Mouse (Mus musculus) embryonic facial prominence, embryonic 10.5 days (tissue): ENCODE data around the gene Homer3. TPM values are rescaled to one million over a fixed set of nuclear protein-coding genes. Genes with fewer than 3 reads are reported as not detected.
A peak's percentile ranks its signal among the peaks of the same experiment; 100 is the strongest.

Experiments
- DNase-seq: peaks from one replicate; pipeline ENCODE4 v3.0.0-alpha.2; 2017; ENCODE audit warnings: low spot score
- H3K27ac ChIP-seq: fragments of 300-500 bp; sonication (generic); replicated peaks from 2 replicates; pipeline ENCODE4 v1.5.1; 2016; ENCODE audit warnings: mild to moderate bottlenecking
- H3K27me3 ChIP-seq: fragments of 300-500 bp; sonication (generic); replicated peaks from 2 replicates; pipeline ENCODE4 v1.6.1; 2016; ENCODE audit warnings: low read depth, mild to moderate bottlenecking; ENCODE audit not compliant: poor library complexity, severe bottlenecking
- H3K36me3 ChIP-seq: fragments of 300-500 bp; sonication (generic); replicated peaks from 2 replicates; pipeline ENCODE4 v1.6.1; 2016; ENCODE audit warnings: mild to moderate bottlenecking, moderate library complexity
- H3K4me1 ChIP-seq: fragments of 300-500 bp; sonication (generic); 2 replicates; pipeline ENCODE4 v1.6.1; 2016
- H3K4me3 ChIP-seq: fragments of 300-500 bp; sonication (generic); 2 replicates; pipeline ENCODE4 v1.5.1; 2016; ENCODE audit warnings: mild to moderate bottlenecking, moderate library complexity
- H3K9me3 ChIP-seq: fragments of 300-500 bp; sonication (generic); 2 replicates; pipeline ENCODE4 v1.6.1; 2016; ENCODE audit warnings: mild to moderate bottlenecking
- WGBS: fragments of 180-500 bp; shearing (Covaris S2); methylation state at CpG from one replicate; pipeline ENCODE4 v1.1.7; 2016; 5-methylcytosine and 5-hydroxymethylcytosine counted together
- polyA plus RNA-seq: library from polyadenylated mRNA; unstranded; fragments of >200 nt; fragmentation: Nextera tagmentation; extraction: Ambion mirVana; gene quantifications from 2 replicates; pipeline ENCODE4 v1.2.1, GENCODE M21; 2016

Gene Homer3
- polyA plus RNA-seq, 1 experiment from 2014 or later = 121 TPM

DNA sequence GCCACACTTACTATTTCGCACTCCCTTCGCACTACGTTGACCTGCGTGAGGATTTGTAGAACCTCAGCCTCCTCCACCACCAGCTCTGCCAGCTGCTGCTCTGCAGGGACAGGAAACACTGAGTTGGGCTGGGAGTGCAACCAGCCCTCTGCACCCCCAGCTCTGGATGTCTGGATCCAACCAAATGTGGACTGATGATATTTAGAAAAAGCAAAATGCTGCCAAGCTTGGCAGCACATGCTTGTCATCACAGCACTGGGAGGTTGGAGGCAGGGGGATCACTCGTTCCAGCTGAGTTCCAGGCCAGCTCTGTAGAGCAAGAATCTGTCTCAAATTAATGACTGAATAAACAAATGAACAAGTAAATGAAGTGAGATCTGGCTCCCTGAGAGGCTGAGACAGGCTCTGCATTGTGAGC is 11.4 kb downstream of the Homer3 start:
- peaks cover 98% of the 10 kb centered on the region for H3K36me3 ChIP-seq
- H3K4me3 ChIP-seq = no peak overlapping the region
- H3K27me3 ChIP-seq = no peaks in the 10 kb centered on the region
- H3K4me1 ChIP-seq = 0 out of 2 replicates have a peak, but pooled peaks cover 3% of the 10 kb centered on the region
- no peaks in the 10 kb centered on the region for H3K9me3 ChIP-seq
- H3K27ac ChIP-seq = no peak overlapping the region
- DNase-seq = no peak
- 65% methylated on average over 5 of the region's 5 CpGs for WGBS

DNA sequence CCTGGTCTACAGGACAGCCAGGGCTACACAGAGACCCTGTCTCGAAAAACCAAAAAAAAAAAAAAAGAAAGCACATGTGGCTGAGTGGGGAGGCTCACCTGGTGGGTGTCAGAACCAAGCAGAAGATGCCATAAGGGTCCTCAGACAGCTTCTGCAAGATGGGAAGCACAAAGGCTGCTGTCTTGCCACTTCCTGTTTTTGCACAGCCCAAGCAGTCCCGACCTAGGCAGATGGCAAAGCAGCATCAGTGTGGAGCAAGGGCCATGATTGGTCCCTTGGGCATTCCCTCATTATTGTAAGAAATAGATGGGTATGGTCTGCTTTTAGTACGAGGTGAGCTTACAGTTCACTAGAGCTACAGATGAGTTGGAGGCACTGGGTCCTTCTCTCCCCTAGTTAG is 18.3 kb downstream of the Homer3 start:
- Histone ChIP-seq H3K36me3 (peaks cover 69% of the 10 kb centered on the region), H3K27me3 (no peaks in the 10 kb centered on the region), H3K9me3 (no peaks in the 10 kb centered on the region), H3K4me3 (peak overlapping the region; percentile 90; the same call in 1 of the 2 replicates), H3K27ac (no peak overlapping the region), H3K4me1 (peaks cover 27% of the 10 kb centered on the region)
- 82% methylated on average over 3 of the region's 3 CpGs for WGBS
- no peak for DNase-seq

DNA sequence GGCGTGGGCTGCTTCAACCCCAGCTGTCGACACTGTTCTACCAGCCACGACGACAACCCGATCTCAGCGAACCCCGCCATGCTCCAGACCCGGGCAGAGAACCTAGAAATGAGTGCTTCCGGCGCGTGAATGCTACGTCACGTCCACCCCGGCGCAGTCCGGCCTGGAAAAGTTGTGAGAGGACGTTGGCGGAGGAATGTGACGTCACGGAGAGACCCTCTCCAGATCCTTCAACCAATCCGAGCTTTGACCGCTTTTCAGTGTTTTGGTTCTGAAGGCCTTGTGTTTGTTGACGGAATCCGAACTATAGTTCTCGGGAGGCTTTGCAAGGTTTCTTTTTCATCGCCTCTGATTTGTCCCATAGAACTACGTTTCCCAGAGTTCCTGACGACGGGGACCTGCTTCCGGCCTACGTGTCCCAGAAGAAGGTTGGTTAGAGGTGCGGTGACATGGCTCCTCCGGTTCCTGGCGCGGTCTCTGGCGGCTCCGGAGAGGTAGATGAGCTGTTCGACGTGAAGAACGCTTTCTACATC is 19.8 kb downstream of the Homer3 start, which contains the start of the genes Ddx49 and Cope:
Ddx49 (minus strand) TSS at position 132 of the 533 bp plus-strand sequence.
Cope (plus strand) TSS at position 161 of the 533 bp plus-strand sequence.
- Histone ChIP-seq H3K9me3 (no peaks in the 10 kb centered on the region), H3K4me3 (peak within 1 kb of the TSS; percentile 90), H3K36me3 (peaks cover 69% of the 10 kb centered on the region), H3K27ac (peak within 1 kb of the TSS; percentile 86), H3K4me1 (peaks cover 27% of the 10 kb centered on the region), H3K27me3 (no peaks in the 10 kb centered on the region)
- DNase-seq = peak; percentile 94
- WGBS = under 1% methylated on average over 40 of the region's 40 CpGs

DNA sequence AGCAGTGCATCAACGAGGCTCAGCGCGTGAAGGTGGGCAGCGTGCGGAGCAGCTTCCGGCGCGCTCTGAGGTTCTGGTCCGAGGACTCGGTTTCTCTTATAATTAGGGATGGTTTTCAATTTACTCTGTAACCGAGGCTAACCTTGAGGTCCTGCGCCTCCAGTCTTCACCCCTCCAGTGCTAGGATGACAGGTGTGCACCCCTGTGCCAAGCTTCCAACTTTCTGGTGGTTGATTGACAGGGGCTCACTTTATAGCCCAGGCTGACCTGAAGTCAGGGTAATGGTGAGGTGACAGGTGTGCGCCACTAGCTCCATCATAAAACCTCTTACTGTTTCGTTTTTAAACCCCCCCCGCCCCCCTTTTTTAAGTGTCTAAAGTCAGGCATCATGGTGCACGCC is 20.3 kb downstream of the Homer3 start:
- 5% methylated on average over 16 of the region's 16 CpGs for WGBS
- DNase-seq = no peak
- Histone ChIP-seq H3K9me3 (no peaks in the 10 kb centered on the region), H3K27ac (peak overlapping the region; percentile 86), H3K4me1 (peaks cover 27% of the 10 kb centered on the region), H3K27me3 (no peaks in the 10 kb centered on the region), H3K4me3 (peak overlapping the region; percentile 90), H3K36me3 (peaks cover 69% of the 10 kb centered on the region)

DNA sequence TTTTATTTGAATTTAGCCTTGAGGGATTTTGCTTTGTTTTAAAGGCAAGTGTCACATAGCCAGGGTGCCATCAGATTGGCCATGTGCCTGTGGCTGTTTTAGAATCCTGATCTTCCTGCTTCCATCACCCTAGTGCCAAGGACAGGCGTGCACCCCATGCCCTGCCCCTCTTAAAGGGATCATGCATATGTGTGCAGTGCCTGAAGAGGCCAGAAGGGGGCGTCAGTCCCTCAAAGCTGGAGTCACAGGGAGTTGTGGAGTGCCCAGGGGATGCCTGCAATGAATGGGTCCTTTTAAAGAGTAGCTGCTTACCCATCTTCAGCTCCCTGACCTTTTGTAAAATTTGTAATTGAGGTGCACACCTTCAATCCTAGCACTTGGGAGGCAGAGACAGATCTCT is 26.7 kb downstream of the Homer3 start:
- Histone ChIP-seq H3K4me3 (no peak overlapping the region), H3K36me3 (peaks cover 95% of the 10 kb centered on the region), H3K9me3 (no peaks in the 10 kb centered on the region), H3K27me3 (no peaks in the 10 kb centered on the region), H3K27ac (no peak overlapping the region), H3K4me1 (peaks cover 3% of the 10 kb centered on the region; the same call in 1 of the 2 replicates)
- DNase-seq = peak; percentile 56
- whole genome bisulfite sequencing = 33% methylated on average over 2 of the region's 2 CpGs

DNA sequence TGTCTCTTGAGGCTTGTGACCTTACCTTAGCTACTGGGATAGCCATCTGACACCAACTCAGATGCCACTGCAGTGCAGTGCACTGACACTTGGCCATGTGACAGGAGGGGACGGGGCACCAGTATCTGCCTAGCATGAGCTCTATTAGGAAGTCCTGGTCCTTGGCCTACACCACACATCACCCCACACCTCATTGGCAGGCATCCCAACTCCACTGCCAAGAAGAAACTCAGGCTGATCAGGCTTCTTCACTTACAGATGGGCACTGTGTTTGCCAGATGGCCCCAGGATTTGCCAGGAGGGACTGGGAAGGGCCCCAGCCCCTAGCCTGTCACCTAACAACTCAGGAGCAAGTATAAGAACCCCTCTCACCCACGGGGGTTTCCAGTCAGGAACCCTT is 30.8 kb downstream of the Homer3 start:
- Histone ChIP-seq H3K27me3 (peaks cover 18% of the 10 kb centered on the region; the same call in 1 of the 2 replicates), H3K4me1 (peaks cover 33% of the 10 kb centered on the region), H3K36me3 (peaks cover 55% of the 10 kb centered on the region), H3K4me3 (no peak overlapping the region), H3K9me3 (no peaks in the 10 kb centered on the region), H3K27ac (no peak overlapping the region)
- WGBS = 90% methylated on average over 2 of the region's 2 CpGs
- no peak for DNase-seq

DNA sequence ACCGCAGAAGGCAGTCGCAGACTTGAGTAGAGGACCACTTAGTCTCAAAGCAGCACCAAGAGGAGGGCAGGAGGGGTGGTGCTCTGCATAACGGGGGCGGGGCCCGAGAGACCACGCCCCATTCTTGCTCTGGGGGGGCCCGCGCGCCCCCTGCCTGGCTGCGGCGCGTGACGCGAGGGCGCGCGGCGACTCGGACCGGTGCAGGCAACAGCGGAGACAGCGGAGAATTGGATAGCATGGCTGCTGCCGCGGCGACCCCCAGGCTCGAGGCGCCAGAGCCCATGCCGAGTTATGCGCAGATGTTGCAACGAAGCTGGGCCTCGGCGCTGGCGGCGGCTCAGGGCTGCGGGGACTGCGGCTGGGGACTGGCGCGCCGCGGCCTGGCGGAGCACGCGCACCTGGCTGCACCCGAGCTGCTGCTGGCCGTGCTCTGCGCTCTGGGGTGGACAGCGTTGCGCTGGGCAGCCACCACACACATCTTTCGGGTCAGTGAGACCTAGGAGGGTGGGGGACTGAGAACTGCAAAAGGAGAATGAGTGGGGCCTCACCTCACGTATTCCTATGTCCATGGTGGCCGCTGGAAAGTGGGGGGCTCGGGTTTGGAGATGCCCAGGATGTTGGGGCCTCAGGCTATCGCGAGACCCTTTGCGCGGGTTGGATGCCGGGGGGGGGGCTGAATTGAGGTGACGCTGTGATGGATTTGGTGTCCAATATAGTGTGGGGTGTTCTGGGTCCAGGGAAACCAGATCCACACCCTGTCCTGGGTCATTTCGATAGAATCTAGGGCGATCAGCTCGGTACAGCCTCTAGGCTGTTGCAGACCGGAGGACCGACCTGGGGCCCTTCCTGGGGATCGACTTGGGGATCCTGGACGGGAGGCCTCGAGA is 33.2 kb downstream of the Homer3 start, which contains the start of gene Cers1:
Cers1 (plus strand) TSS at position 152 of the 887 bp plus-strand sequence.
- H3K4me3 ChIP-seq = peak within 1 kb of the TSS; percentile 70
- no peaks in the 10 kb centered on the region for H3K9me3 ChIP-seq
- 2% methylated on average over 66 of the region's 66 CpGs for WGBS
- peak within 1 kb of the TSS; percentile 81 for H3K27ac ChIP-seq
- H3K27me3 ChIP-seq = peaks cover 18% of the 10 kb centered on the region; the same call in 1 of the 2 replicates
- H3K36me3 ChIP-seq = peaks cover 30% of the 10 kb centered on the region
- peaks cover 33% of the 10 kb centered on the region for H3K4me1 ChIP-seq
- DNase-seq = peak; percentile 87

DNA sequence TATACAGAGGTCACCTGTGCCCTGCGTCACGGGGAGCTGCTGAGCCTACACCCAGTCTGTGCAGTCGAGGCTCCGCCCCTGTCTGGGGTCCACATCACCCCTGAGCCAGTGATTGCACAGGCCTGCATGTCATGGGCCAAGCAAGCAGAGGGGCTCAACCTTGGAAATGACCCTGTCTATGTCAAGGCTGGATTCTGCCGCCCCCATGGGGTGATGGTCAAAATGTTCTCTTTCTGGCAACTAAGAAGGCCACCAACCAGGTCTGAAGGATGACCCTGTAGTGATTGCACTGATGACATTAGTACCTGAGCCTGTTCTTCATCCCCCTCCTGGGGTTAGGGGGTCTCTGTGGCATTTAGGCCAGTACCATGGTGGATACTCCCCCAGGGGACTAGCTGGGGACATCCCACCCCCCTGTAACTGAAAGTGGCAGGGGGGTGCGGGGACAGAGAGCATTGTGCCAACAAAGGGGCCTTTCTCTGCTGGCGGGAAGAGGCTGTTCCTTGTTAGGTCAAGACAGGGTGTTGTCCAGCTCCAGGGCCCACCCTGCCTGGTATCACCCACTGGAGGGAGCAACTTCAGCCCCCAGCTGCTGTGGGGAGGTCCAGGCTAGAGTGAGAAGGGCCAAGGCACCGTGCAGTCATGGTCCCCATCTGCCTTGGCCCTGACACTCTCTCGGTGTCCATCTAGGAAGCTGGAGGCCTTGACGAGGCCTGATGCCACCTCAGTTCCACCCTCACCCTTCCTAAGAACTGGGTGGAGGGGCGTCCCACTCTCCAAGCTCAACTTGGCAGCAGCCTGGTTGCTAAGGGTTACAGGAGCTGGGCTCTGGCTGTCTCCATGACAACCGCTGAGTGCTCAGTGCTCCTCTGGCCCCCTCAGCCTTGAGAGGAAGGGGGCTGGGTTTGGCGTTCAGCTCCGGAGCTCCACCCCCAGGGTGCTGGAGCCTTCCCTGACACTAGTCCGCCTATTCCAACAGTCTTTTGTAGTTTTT is 34.2 kb downstream of the Homer3 start:
- Histone ChIP-seq H3K27ac (peak overlapping the region; percentile 81), H3K4me1 (peaks cover 33% of the 10 kb centered on the region)
- 11% methylated on average over 15 of the region's 15 CpGs for WGBS

DNA sequence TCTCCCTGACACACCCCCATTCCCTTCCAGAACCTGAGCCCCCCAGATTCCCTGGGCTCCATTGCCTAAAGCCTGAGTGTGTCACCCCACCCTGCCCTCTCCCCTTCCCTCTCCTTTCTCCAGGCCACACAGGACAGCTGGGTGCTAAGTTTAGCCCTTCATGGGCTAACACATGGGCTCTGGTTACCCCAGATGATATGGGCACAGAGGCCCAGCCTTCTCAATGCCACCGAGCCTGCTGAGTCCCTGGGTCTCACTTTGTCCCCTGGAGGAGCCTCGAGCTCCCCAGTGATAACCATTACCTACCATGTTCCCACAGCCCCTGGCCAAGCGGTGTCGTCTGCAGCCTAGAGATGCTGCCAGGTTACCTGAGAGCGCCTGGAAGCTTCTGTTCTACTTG is 35.2 kb downstream of the Homer3 start:
- no peaks in the 10 kb centered on the region for H3K9me3 ChIP-seq
- H3K27ac ChIP-seq = peak overlapping the region; percentile 81
- WGBS = 85% methylated on average over 5 of the region's 5 CpGs
- H3K36me3 ChIP-seq = peaks cover 10% of the 10 kb centered on the region
- peaks cover 18% of the 10 kb centered on the region; the same call in 1 of the 2 replicates for H3K27me3 ChIP-seq
- H3K4me1 ChIP-seq = peaks cover 33% of the 10 kb centered on the region
- DNase-seq = no peak
- peak overlapping the region; percentile 70; the same call in 1 of the 2 replicates for H3K4me3 ChIP-seq

More for the DNA sequence above, 34.2 kb downstream of the Homer3 start:
- peak; percentile 88 for DNase-seq
- Histone ChIP-seq H3K9me3 (no peaks in the 10 kb centered on the region), H3K27me3 (peaks cover 18% of the 10 kb centered on the region; the same call in 1 of the 2 replicates), H3K36me3 (peaks cover 20% of the 10 kb centered on the region), H3K4me3 (peak overlapping the region; percentile 70)

DNA sequence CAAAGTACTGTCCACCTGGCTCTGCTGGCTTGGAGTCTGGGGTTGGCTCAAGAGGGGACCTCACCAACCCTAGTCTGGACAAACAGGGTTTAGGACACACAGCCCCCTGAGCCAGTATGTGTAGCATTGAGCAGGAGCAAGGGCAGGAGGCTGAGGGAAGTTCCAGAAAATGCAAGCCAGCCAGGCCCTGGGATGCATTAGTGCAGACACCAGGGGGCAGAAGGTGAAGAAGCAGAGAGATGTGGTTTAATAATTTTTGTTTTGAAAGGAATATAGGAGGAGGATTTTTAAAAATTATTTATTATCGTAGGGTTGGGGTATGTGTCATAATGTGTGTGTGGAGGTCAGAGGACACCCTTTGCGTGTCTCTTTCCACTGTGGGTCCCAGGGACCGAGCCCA is 41.1 kb downstream of the Homer3 start:
- Histone ChIP-seq H3K36me3 (peaks cover 12% of the 10 kb centered on the region; the same call in 1 of the 2 replicates), H3K4me3 (no peak overlapping the region), H3K4me1 (peaks cover 3% of the 10 kb centered on the region; the same call in 1 of the 2 replicates), H3K9me3 (0 out of 2 replicates have a peak, but pooled peaks cover 5% of the 10 kb centered on the region), H3K27ac (no peak overlapping the region), H3K27me3 (no peaks in the 10 kb centered on the region)
- WGBS = 91% methylated on average over 3 of the region's 3 CpGs
- DNase-seq = no peak

DNA sequence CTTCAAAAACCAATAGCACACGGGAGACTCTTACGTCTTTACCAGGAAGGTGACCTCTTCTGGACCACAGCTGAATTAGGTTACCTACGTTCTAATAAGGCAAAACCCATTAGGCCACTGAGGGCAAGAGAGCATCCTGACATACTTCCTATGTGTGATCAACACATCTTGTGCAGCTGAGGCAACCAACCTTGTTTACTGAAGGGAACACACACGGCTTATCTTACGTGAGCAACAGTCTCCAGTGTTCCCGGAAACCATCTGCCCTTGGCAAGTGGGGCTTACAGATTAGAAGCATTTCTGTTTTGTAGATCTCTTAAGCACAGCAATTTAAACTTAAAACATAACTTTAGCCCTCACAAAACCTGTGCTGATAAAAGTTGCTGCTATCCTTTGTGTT is 44.9 kb downstream of the Homer3 start:
- H3K27me3 ChIP-seq = peaks cover 28% of the 10 kb centered on the region
- H3K4me1 ChIP-seq = peaks cover 36% of the 10 kb centered on the region

More for the DNA sequence above, 44.9 kb downstream of the Homer3 start:
- Histone ChIP-seq H3K27ac (no peak overlapping the region), H3K4me3 (no peak overlapping the region), H3K36me3 (peaks cover 34% of the 10 kb centered on the region), H3K9me3 (0 out of 2 replicates have a peak, but pooled peaks cover 5% of the 10 kb centered on the region)
- DNase-seq = no peak
- WGBS = 92% methylated on average over 6 of the region's 6 CpGs
